Mouse (Mus musculus) embryonic fibroblast, embryonic 13.5 days (primary cell): ENCODE measurements around the gene 2810021J22Rik.

Source experiments
- CTCF ChIP-seq: IDR thresholded peaks from 2 replicates; pipeline ENCODE4 v1.5.1; 2011; ENCODE audit warnings: mild to moderate bottlenecking, control low read depth, low read length, moderate library complexity, borderline replicate concordance; ENCODE audit not compliant: insufficient read depth
- POLR2A ChIP-seq: IDR thresholded peaks from 2 replicates; pipeline ENCODE4 v1.6.1; 2011; ENCODE audit warnings: low read depth, mild to moderate bottlenecking, control low read depth, low read length, moderate library complexity

- TF ChIP-seq CTCF (no peak), POLR2A (no peak)
Measured at GRCm38 (mm10) chr11:58897485-58897884, 30.5 kb downstream of the 2810021J22Rik start.
